Mouse (Mus musculus): ENCODE results near the gene Tmem198. TPM values are rescaled to one million over a fixed set of nuclear protein-coding genes. Genes with fewer than 3 reads are reported as not detected.

Gene Tmem198
- polyA plus RNA-seq, 1 experiment, result 0.78 TPM

- H3K79me2 ChIP-seq (ENCODE audit: control insufficient read depth, insufficient read depth), result no peaks in the 10 kb centered on the region
- TF ChIP-seq CEBPB (IDR thresholded peaks at IDR 0.05; ENCODE audit: insufficient read depth, poor library complexity, severe bottlenecking) (no peak), MYOD1 (IDR thresholded peaks at IDR 0.05; ENCODE audit: control insufficient read depth in 1 of 3, insufficient read length in 2 of 3, low read depth in 2 of 3) (no peak), MYOG (IDR thresholded peaks at IDR 0.05; ENCODE audit: control insufficient read depth in 1 of 3, insufficient read depth in 1 of 3, insufficient read length in 2 of 3, low read depth in 2 of 3) (no peak), TCF3 (IDR thresholded peaks at IDR 0.05; ENCODE audit: insufficient read length, low read depth) (no peak)
- no peak overlapping the region for H3K4me3 ChIP-seq
- peaks cover 6% of the 10 kb centered on the region for H3K27me3 ChIP-seq (ENCODE audit: control insufficient read depth, insufficient read depth, insufficient read length)
- no peak overlapping the region for H3ac ChIP-seq (ENCODE audit: control insufficient read depth, insufficient read length)
- peak overlapping the region; percentile 83 for H3K4me2 ChIP-seq (ENCODE audit: low read depth)
- H3K36me3 ChIP-seq (ENCODE audit: control insufficient read depth, insufficient read depth), result no peaks in the 10 kb centered on the region
Observed at GRCm38 (mm10) chr1:75486561-75486960, 7.2 kb downstream of the Tmem198 start.

- TF ChIP-seq CEBPB (IDR thresholded peaks at IDR 0.05; ENCODE audit: insufficient read depth, poor library complexity, severe bottlenecking) (no peak), E2F4 (IDR thresholded peaks at IDR 0.05; ENCODE audit: insufficient read depth) (no peak), SRF (IDR thresholded peaks at IDR 0.05; ENCODE audit: control insufficient read depth, insufficient read length, low read depth) (no peak), TCF3 (IDR thresholded peaks at IDR 0.05; ENCODE audit: insufficient read length, low read depth) (no peak), REST (IDR thresholded peaks at IDR 0.05; ENCODE audit: insufficient read depth, insufficient read length) (no peak), MYOG (IDR thresholded peaks at IDR 0.05; ENCODE audit: control insufficient read depth in 1 of 3, insufficient read depth in 1 of 3, insufficient read length in 2 of 3, low read depth in 2 of 3) (no peak)
- H3K27me3 ChIP-seq (ENCODE audit: control insufficient read depth, insufficient read depth, insufficient read length), result peaks cover 6% of the 10 kb centered on the region
- peak overlapping the region; percentile 83 for H3K4me2 ChIP-seq (ENCODE audit: low read depth)
- H3K36me3 ChIP-seq (ENCODE audit: control insufficient read depth, insufficient read depth), result no peaks in the 10 kb centered on the region
- no peaks in the 10 kb centered on the region for H3K79me2 ChIP-seq (ENCODE audit: control insufficient read depth, insufficient read depth)
- H3K4me3 ChIP-seq, result peak overlapping the region; percentile 17
- no peak overlapping the region for H3ac ChIP-seq (ENCODE audit: control insufficient read depth, insufficient read length)
Observed at GRCm38 (mm10) chr1:75487040-75487404, 7.7 kb downstream of the Tmem198 start.

GRCm38 (mm10) chr1:75487405-75488161 lies 8.3 kb downstream of the Tmem198 start:
- H3K36me3 ChIP-seq (ENCODE audit: control insufficient read depth, insufficient read depth), result no peaks in the 10 kb centered on the region
- H3ac ChIP-seq (ENCODE audit: control insufficient read depth, insufficient read length), result no peak overlapping the region
- TF ChIP-seq POLR2AphosphoS2 (IDR thresholded peaks at IDR 0.05; ENCODE audit: insufficient read length, low read depth), result no peak
- peak; percentile 32 for TF ChIP-seq POLR2A (IDR thresholded peaks at IDR 0.05; ENCODE audit: insufficient read length, low read depth)
- H3K4me2 ChIP-seq (ENCODE audit: low read depth), result peak overlapping the region; percentile 83
- H3K79me2 ChIP-seq (ENCODE audit: control insufficient read depth, insufficient read depth), result no peaks in the 10 kb centered on the region
- peaks cover 4% of the 10 kb centered on the region for H3K27me3 ChIP-seq (ENCODE audit: control insufficient read depth, insufficient read depth, insufficient read length)
- H3K4me3 ChIP-seq, result peak overlapping the region; percentile 17

- no peak for TF ChIP-seq E2F4 (IDR thresholded peaks at IDR 0.05; ENCODE audit: insufficient read depth)
- no peak for TF ChIP-seq MYOG (IDR thresholded peaks at IDR 0.05; ENCODE audit: control insufficient read depth in 1 of 3, insufficient read depth in 1 of 3, insufficient read length in 2 of 3, low read depth in 2 of 3)
- TF ChIP-seq REST (IDR thresholded peaks at IDR 0.05; ENCODE audit: insufficient read depth, insufficient read length), result no peak
- no peak for TF ChIP-seq MAX (IDR thresholded peaks at IDR 0.05; ENCODE audit: low read depth)
- no peak for TF ChIP-seq CEBPB (IDR thresholded peaks at IDR 0.05; ENCODE audit: insufficient read depth, poor library complexity, severe bottlenecking)
- Histone ChIP-seq H3K36me3 (ENCODE audit: control insufficient read depth, insufficient read depth) (no peaks in the 10 kb centered on the region), H3K4me2 (ENCODE audit: low read depth) (no peak overlapping the region), H3K4me3 (no peak overlapping the region), H3ac (ENCODE audit: control insufficient read depth, insufficient read length) (no peak overlapping the region), H3K27me3 (ENCODE audit: control insufficient read depth, insufficient read depth, insufficient read length) (no peaks in the 10 kb centered on the region), H3K79me2 (ENCODE audit: control insufficient read depth, insufficient read depth) (no peaks in the 10 kb centered on the region)
Observed at GRCm38 (mm10) chr1:75490785-75491551, 11.6 kb downstream of the Tmem198 start.

- Histone ChIP-seq H3K4me2 (ENCODE audit: low read depth) (no peak overlapping the region), H3K36me3 (ENCODE audit: control insufficient read depth, insufficient read depth) (peaks cover 2% of the 10 kb centered on the region)
Observed at GRCm38 (mm10) chr1:75492579-75493170, 13.3 kb downstream of the Tmem198 start.

More at GRCm38 (mm10) chr1:75492579-75493170, 13.3 kb downstream of the Tmem198 start:
- H3ac ChIP-seq (ENCODE audit: control insufficient read depth, insufficient read length), result no peak overlapping the region
- no peaks in the 10 kb centered on the region for H3K27me3 ChIP-seq (ENCODE audit: control insufficient read depth, insufficient read depth, insufficient read length)
- H3K4me3 ChIP-seq, result no peak overlapping the region
- no peaks in the 10 kb centered on the region for H3K79me2 ChIP-seq (ENCODE audit: control insufficient read depth, insufficient read depth)
- TF ChIP-seq USF1 (IDR thresholded peaks at IDR 0.05; ENCODE audit: low read depth) (no peak), E2F4 (IDR thresholded peaks at IDR 0.05; ENCODE audit: insufficient read depth) (no peak), MYOD1 (IDR thresholded peaks at IDR 0.05; ENCODE audit: control insufficient read depth in 1 of 3, insufficient read length in 2 of 3, low read depth in 2 of 3) (no peak), POLR2AphosphoS2 (IDR thresholded peaks at IDR 0.05; ENCODE audit: insufficient read length, low read depth) (peak; percentile 50)
